Mouse (Mus musculus): ENCODE results near the gene Odf3l1. TPM values are rescaled to one million over a fixed set of nuclear protein-coding genes. Genes with fewer than 3 reads are reported as not detected.

Gene Odf3l1
- total RNA-seq, 2 experiments from 2014 or later = 0.22 TPM; not detected in 1

DNA sequence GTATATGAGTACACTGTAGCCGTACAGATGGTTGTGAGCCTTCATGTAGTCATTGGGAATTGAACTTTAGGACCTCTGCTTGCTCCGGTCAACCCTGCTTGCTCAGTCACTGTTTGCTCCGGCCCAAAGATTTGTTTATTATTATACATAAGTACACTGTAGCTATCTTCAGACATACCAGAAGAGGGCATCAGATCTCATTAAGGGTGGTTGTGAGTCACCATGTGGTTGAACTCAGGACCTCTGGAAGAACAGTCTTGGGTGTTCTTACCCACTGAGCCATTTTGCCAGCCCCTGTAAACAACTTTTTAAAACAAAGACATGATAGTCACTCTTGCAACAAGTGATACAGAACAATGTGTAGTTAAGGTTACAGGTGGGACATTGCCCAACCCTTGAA, 32.6 kb downstream of the Odf3l1 start:
- DNase-seq = no peak

DNA sequence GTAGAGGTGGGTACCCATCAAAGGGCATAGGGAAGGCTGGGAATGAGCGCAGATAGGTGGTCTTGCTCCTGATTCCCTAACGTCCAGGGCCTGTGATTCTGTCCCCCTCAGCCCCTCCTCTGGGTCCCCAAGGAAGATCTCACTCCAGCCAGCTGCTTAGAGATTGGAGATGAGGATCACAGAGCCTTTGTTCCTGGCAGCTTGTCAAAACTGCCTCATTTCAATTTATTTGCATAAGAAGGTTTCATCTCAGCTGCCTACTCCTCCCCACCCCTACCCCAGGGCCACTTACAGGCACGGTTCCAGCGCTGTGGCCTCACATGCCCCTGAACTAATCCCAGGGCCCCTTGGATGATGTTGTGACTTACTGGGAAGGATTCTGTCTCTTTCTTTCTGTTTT, 34.3 kb downstream of the Odf3l1 start:
- H3K4me3 ChIP-seq = no peak overlapping the region
- H3K27ac ChIP-seq = no peak overlapping the region
- no peak for TF ChIP-seq CTCF (IDR thresholded peaks at IDR 0.05)
- peak; percentile 70 for DNase-seq
- intact Hi-C loops (cut with DNase I) = no loop called here

More for the DNA sequence above, 32.6 kb downstream of the Odf3l1 start:
- no peak overlapping the region for H3K27ac ChIP-seq
- H3K4me3 ChIP-seq = no peak overlapping the region
- no peak for TF ChIP-seq CTCF (IDR thresholded peaks at IDR 0.05)
- intact Hi-C loops (cut with DNase I) = no loop called here

DNA sequence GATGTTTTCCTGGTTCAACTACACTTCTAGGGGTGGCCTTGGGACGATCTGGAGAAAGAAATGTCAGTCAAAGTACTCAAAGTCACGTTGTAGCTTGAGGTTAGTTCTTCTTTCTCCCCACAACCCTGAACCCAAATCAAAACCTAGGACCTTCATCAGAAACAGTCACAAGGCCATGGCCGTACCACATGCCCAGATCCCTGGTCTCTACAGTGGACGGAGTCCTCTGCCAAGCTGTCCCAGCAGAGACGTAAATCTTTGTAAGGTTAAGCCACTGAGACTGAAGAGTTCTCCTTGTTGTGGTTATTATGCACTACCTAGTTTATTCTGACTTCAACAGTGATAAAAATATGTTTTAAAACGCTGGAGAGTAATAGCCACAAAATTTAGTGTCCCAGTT, 35.6 kb downstream of the Odf3l1 start:
- no peak for DNase-seq
- intact Hi-C loops (cut with DNase I) = loop anchor here (10.0 kb wide), 1 partner anchor 104 kb away; no protein-coding TSS in a partner anchor
- Histone ChIP-seq H3K27ac (no peak overlapping the region), H3K4me3 (no peak overlapping the region)
- TF ChIP-seq CTCF (IDR thresholded peaks at IDR 0.05) = no peak

DNA sequence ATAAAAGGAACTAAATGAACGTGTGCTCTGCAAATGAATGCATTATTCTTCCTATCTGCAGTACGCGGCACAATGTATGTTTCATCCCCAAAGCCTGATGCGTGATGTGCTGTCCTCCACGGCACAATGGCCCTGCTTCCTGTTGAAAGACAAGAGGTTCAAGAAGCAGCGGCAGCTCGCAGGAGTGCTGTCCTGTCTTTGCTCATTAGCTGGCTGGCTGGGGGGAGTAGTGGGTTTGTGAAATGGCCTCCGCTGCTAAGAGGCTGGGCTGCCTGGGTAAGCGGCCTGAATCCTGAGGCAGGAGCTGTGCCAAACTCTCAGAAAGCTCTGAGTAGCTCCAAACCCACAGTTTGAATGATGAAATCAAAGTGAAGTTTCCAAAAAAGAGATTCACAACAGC, 36.3 kb downstream of the Odf3l1 start:
- no peak for TF ChIP-seq CTCF (IDR thresholded peaks at IDR 0.05)
- intact Hi-C loops (cut with DNase I) = loop anchor here (10.0 kb wide), 1 partner anchor 103 kb away; no protein-coding TSS in a partner anchor
- Histone ChIP-seq H3K4me3 (no peak overlapping the region), H3K27ac (no peak overlapping the region)
- no peak for DNase-seq

DNA sequence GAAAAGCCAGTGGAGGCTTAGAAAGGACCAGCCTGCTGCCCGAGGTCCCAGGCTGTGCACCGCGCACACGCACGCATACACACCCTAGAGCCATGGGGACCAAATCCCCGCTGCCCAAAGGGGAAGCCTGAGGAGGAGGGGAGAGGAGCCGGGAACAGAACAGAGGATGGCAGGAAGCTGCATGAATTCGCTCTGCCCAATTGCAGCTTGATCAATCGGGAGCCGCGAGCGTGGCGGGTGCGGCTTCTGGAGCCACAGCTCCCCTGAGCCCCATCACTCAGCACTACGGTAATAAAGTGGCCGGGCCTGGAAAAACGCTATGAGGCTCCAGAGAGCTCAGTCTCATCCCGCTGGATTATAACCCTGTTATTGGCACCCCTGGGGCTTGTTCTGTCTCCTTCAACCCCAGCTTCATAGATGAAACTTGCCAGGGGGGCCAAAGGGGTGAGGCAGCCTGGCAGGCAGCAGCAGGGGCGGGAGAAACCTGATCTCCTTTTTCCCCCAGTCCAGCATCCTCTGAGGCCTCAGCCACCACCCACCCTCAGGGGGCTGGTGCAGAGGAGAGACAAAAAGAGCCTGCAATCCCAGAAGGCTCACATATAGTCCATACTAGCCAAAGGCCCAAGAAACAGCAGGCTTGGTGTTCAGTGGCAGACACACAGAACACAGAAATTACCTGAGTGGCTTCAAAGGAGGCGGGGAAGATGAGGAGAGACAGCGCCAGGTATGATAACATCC, 38.8 kb downstream of the Odf3l1 start:
- intact Hi-C loops (cut with DNase I) = loop anchor here (10.0 kb wide), 1 partner anchor 101 kb away; no protein-coding TSS in a partner anchor
- peak overlapping the region; percentile 44 for H3K4me3 ChIP-seq
- no peak overlapping the region for H3K27ac ChIP-seq
- DNase-seq = no peak
- TF ChIP-seq CTCF (IDR thresholded peaks at IDR 0.05) = no peak

DNA sequence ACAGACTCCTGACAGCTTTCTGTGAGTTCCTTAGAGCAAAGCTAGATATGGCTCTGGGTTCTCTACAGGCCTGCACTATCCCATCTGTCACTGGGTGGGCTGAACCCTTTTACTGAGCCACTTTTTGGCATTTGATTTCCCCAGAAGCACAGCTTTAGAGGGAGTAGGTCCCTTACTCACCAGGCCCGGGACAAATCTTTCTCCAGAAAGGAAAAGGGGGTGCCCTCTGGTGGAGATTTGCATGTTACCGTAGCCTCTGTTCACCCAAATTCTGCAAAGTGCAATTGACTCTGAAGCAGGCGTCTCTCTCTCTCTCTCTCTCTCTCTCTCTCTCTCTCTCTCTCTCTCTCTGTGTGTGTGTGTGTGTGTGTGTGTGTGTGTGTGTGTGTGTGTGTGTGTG, 39.6 kb downstream of the Odf3l1 start:
- Histone ChIP-seq H3K4me3 (no peak overlapping the region), H3K27ac (no peak overlapping the region)
- intact Hi-C loops (cut with DNase I) = loop anchor here (5.0 to 10.0 kb wide), 2 partner anchors 100 to 188 kb away; no protein-coding TSS in a partner anchor
- no peak for DNase-seq
- TF ChIP-seq CTCF (IDR thresholded peaks at IDR 0.05) = peak; percentile 55

DNA sequence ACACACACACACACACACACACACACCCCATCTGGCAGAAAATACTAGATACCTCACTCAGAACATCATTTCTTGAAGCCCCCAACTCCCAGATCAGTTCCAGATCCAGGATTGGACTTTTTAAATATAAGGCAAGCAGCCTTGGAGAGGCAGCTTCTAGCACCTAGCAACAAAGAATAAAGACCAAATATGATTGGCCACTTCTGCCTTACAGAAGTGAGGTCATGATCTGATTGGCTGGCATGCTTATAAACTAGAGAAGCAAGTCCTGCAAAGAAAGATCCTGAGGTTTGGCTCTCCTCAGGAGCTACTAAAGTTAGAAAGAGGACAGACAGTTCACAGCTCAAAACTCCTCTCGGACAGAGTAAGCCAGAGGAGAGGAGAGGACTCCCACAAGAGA, 53.6 kb downstream of the Odf3l1 start:
- intact Hi-C loops (cut with DNase I) = no loop called here
- no peak for DNase-seq
- no peak for TF ChIP-seq CTCF (IDR thresholded peaks at IDR 0.05)
- no peak overlapping the region for H3K27ac ChIP-seq
- H3K4me3 ChIP-seq = no peak overlapping the region

DNA sequence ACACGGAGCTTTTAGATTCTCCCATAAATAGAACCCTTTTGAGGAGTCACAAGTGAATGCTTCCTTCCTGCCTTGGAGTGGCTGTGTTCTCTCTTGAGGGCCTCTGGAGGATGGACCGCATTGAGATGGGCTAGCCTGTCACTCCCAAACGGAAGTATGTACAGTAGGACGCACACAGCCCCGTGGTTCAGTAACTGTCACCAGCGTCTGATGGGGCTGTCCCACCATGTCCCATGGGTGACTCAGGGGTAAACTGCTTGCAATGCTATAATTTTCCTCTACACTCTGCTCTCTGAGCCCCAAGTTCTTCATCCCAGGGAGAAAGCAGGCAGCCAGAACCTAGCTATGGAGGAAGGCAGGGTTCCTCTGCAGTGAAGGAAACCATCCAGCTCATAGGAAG, 56.5 kb downstream of the Odf3l1 start:
- intact Hi-C loops (cut with DNase I) = no loop called here
- no peak for TF ChIP-seq CTCF (IDR thresholded peaks at IDR 0.05)
- no peak for DNase-seq
- Histone ChIP-seq H3K4me3 (no peak overlapping the region), H3K27ac (no peak overlapping the region)

DNA sequence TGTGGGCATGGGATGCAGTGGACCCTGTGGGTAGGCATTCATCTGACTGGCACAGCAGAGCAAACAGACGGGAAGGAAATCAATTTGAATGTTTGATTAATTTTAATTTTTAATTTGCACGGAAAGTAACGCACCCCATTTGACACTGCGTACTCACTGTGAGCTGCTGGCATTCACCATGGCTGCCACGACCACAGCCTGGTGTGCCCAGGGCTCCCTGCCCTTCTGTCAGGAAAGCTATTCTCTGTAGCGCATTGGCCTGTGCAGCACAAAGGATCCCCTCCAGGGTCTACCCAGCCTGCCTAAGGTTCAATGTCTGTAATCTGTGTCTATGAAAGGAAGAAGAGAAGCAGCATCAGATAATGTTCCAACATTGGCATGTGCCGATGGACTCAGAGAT, 61.3 kb downstream of the Odf3l1 start:
- Histone ChIP-seq H3K27ac (no peak overlapping the region), H3K4me3 (no peak overlapping the region)
- no peak for DNase-seq
- TF ChIP-seq CTCF (IDR thresholded peaks at IDR 0.05) = no peak
- intact Hi-C loops (cut with DNase I) = no loop called here

Other genes starting within 250 kb of the Odf3l1 start
- under 1 TPM; 0.17 to 0.48 TPM for gene Lingo1, start 68.2 kb downstream of the Odf3l1 start, total RNA-seq (2021)
- 1 to 10 TPM; 5.7 to 6.0 TPM for gene Cspg4, start 354 bp upstream of the Odf3l1 start, total RNA-seq (2021)
- gene Snx33, start 63.7 kb upstream of the Odf3l1 start, total RNA-seq (2021) = 1 to 10 TPM; 4.3 to 4.7 TPM
- gene Imp3, start 72.8 kb upstream of the Odf3l1 start, total RNA-seq (2021) = 10 to 100 TPM; 49.1 to 51.4 TPM
- 10 to 100 TPM in 1 of 2 experiments, 1 to 10 TPM in 1; 8.4 to 11.3 TPM for gene Snupn, start 86.2 kb upstream of the Odf3l1 start, total RNA-seq (2021)
- gene Ptpn9, start 130.2 kb upstream of the Odf3l1 start, total RNA-seq (2021) = 1 to 10 TPM; 3.1 to 5.0 TPM
- gene Sin3a, start 207.4 kb upstream of the Odf3l1 start, total RNA-seq (2021) = 10 to 100 TPM; 17.1 to 18.7 TPM